Mouse (Mus musculus) neural tube, embryonic 14.5 days (tissue): ENCODE results near the gene Tmc8. TPM values are rescaled to one million over a fixed set of nuclear protein-coding genes. Genes with fewer than 3 reads are reported as not detected.

ENCODE experiments used
- ATAC-seq: fragments of 200-750 bp; cut with Nextera tagmentation; 2 replicates; pipeline ENCODE4 v1.8.0; 2017; ENCODE audit warnings: low read depth, mild to moderate bottlenecking, moderate TSS enrichment, moderate library complexity
- H3K27ac ChIP-seq: fragments of 300-500 bp; sonication (generic); 2 replicates; pipeline ENCODE4 v1.5.1; 2014; ENCODE audit warnings: low read depth, mild to moderate bottlenecking, control low read depth, low read length, moderate library complexity, mixed read lengths
- H3K27me3 ChIP-seq: fragments of 300-500 bp; sonication (generic); 2 replicates; pipeline ENCODE4 v1.6.1; 2014; ENCODE audit warnings: low read length; ENCODE audit not compliant: control insufficient read depth, insufficient read depth
- H3K36me3 ChIP-seq: fragments of 300-500 bp; sonication (generic); 2 replicates; pipeline ENCODE4 v1.6.1; 2014; ENCODE audit warnings: low read length, mixed read lengths; ENCODE audit not compliant: control insufficient read depth, insufficient read depth
- H3K4me1 ChIP-seq: fragments of 300-500 bp; sonication (generic); 2 replicates; pipeline ENCODE4 v1.6.1; 2014; ENCODE audit warnings: low read length; ENCODE audit not compliant: control insufficient read depth, insufficient read depth
- H3K4me2 ChIP-seq: fragments of 300-500 bp; sonication (generic); 2 replicates; pipeline ENCODE4 v1.6.1; 2014; ENCODE audit warnings: mild to moderate bottlenecking, low read depth, low read length, control low read depth
- H3K4me3 ChIP-seq: fragments of 300-500 bp; sonication (generic); 2 replicates; pipeline ENCODE4 v1.5.1; 2014; ENCODE audit warnings: low read depth, low read length, control low read depth, mixed read lengths
- H3K9ac ChIP-seq: fragments of 300-500 bp; sonication (generic); replicated peaks from 2 replicates; pipeline ENCODE4 v1.6.1; 2014; ENCODE audit warnings: low read depth, mild to moderate bottlenecking, control low read depth, low read length, mixed read lengths
- H3K9me3 ChIP-seq: fragments of 300-500 bp; sonication (generic); 2 replicates; pipeline ENCODE4 v1.6.1; 2016; ENCODE audit warnings: low read length; ENCODE audit not compliant: control insufficient read depth
- WGBS: fragments of 180-500 bp; shearing (Covaris S2); extraction: QIAGEN DNeasy Blood & Tissue Kit; methylation state at CpG from one replicate; pipeline ENCODE4 v1.1.7; 2014; 5-methylcytosine and 5-hydroxymethylcytosine counted together
- polyA plus RNA-seq: library from polyadenylated mRNA; unstranded; fragments of >200 nt; fragmentation: Nextera tagmentation; extraction: Ambion mirVana; gene quantifications from 2 replicates; pipeline ENCODE4 v1.2.1, GENCODE M21; 2014

Gene Tmc8
- polyA plus RNA-seq, 1 experiment from 2014 or later = 0.64 TPM

GRCm38 (mm10) chr11:117751544-117751943, 30.3 kb upstream of the Tmc8 start:
- Histone ChIP-seq H3K27me3 (no peaks in the 10 kb centered on the region), H3K9me3 (no peaks in the 10 kb centered on the region), H3K4me1 (no peaks in the 10 kb centered on the region), H3K27ac (no peak overlapping the region), H3K4me3 (no peak overlapping the region), H3K4me2 (no peak overlapping the region), H3K9ac (no peak overlapping the region), H3K36me3 (peaks cover 83% of the 10 kb centered on the region)
- WGBS = 89% methylated on average over 6 of the region's 6 CpGs
- no peak for ATAC-seq

- Histone ChIP-seq H3K9ac (no peak overlapping the region), H3K36me3 (peaks cover 81% of the 10 kb centered on the region), H3K9me3 (no peaks in the 10 kb centered on the region), H3K4me2 (no peak overlapping the region), H3K4me1 (no peaks in the 10 kb centered on the region), H3K27ac (no peak overlapping the region), H3K27me3 (no peaks in the 10 kb centered on the region), H3K4me3 (no peak overlapping the region)
- ATAC-seq = no peak
- 97% methylated on average over 7 of the region's 7 CpGs for WGBS
Observed at GRCm38 (mm10) chr11:117755891-117756290, 26.0 kb upstream of the Tmc8 start.

DNA sequence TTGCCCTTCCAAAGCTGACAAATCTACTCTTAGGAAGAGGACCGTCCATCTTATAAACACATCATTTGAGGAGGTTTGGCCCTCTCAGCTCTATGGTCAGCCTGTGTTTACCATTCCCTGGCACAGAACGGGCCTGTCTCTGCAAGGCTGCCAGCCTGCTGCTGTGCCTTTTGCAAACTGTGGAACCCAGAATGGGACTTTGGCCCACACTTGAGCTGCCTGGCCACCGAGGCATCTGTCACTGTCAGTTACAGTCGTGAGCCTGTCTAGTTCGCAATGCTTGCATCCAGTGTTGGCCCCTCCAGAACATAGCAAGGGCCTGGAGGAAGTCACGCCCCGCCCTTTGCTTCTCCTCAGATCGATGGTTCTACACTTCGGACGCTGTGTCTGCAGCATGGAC, 22.6 kb upstream of the Tmc8 start:
- Histone ChIP-seq H3K27me3 (no peaks in the 10 kb centered on the region), H3K9ac (no peak overlapping the region), H3K4me2 (no peak overlapping the region), H3K27ac (no peak overlapping the region), H3K36me3 (peaks cover 77% of the 10 kb centered on the region), H3K9me3 (no peaks in the 10 kb centered on the region), H3K4me3 (no peak overlapping the region), H3K4me1 (no peaks in the 10 kb centered on the region)
- WGBS = 91% methylated on average over 10 of the region's 10 CpGs
- no peak for ATAC-seq

DNA sequence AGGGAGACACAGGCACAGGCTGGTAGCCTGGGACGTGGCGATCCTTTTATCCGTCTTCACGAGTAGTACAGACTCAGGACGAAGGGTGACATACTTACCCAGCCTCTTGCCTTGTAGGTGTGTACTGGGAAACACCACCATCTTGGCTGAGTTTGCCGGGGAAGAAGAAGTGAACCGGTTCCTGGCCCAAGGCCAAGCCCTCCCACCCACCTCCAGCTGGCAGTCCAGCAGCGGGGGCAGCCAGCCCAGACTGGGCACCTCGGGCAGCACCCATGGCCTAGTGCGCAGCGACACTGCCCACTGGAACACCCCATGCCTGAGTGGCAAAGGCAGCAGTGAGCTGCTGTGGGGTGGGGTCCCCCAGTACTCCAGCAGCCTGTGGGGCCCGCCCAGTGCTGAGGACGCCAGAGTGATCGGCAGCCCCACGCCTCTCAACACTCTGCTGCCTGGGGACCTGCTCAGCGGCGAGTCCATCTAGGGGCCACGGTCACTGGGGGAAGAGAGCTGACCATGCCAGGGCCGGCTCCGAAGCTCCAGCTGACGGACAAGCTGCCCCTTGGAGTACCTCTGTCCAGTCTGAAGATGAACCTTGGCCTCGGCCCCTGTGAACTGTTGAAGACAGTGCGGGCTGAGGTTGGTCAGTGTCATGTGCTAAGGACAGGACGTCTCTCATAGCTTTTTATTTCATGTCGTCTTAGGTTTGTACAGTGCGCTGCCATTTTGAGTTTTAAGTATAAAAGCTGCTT, 21.3 kb upstream of the Tmc8 start:
- Histone ChIP-seq H3K4me1 (no peaks in the 10 kb centered on the region), H3K4me2 (no peak overlapping the region), H3K4me3 (no peak overlapping the region), H3K9me3 (no peaks in the 10 kb centered on the region), H3K27ac (no peak overlapping the region), H3K27me3 (no peaks in the 10 kb centered on the region), H3K36me3 (peaks cover 73% of the 10 kb centered on the region), H3K9ac (no peak overlapping the region)
- 90% methylated on average over 26 of the region's 26 CpGs for WGBS
- ATAC-seq = no peak

DNA sequence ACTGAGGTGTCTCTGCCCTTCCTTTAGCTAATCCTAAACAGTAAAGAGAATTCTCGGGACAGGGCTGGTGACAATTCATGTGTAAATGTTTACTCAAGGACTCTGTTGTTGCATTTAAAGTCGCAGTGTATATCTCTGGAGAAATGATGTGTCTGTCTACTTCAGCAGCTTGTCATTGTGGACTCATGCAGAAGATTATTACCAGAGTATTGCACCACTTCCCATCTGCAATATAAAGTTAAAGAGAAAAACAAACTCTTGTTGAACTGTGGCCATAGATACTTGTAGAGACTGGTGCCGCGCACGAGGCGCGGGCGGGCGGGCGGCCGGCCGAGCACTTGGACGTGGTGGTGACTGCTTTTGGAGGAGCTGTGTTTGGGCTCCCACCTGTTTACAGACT, 20.1 kb upstream of the Tmc8 start:
- Histone ChIP-seq H3K9ac (no peak overlapping the region), H3K4me3 (no peak overlapping the region), H3K9me3 (no peaks in the 10 kb centered on the region), H3K27me3 (no peaks in the 10 kb centered on the region), H3K27ac (no peak overlapping the region), H3K36me3 (peaks cover 64% of the 10 kb centered on the region), H3K4me1 (no peaks in the 10 kb centered on the region), H3K4me2 (no peak overlapping the region)
- 92% methylated on average over 13 of the region's 13 CpGs for WGBS
- ATAC-seq = no peak

DNA sequence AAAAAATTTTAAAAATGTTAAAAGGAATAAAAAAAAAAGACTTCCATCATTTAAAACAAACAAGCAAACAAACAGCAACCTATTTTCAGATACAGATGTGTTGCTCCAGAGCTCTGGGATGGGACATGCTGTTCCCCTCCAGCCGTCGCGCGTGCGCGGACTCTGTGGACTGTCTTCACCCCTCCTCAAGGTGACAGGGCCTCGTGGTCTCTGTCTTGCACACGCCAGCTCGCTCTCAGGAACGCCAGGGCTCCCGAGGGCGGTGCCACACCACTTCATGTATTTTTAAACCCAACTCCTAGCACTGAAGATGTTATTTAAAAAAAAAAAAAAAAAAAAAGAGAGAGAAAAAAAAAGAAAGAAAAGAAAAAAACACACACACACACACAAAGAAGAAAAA, 19.6 kb upstream of the Tmc8 start:
- H3K4me2 ChIP-seq = no peak overlapping the region
- WGBS = 94% methylated on average over 12 of the region's 12 CpGs
- no peak overlapping the region for H3K27ac ChIP-seq
- no peaks in the 10 kb centered on the region for H3K27me3 ChIP-seq
- H3K4me1 ChIP-seq = no peaks in the 10 kb centered on the region
- no peak overlapping the region for H3K9ac ChIP-seq
- peaks cover 59% of the 10 kb centered on the region for H3K36me3 ChIP-seq
- H3K4me3 ChIP-seq = no peak overlapping the region
- no peaks in the 10 kb centered on the region for H3K9me3 ChIP-seq
- ATAC-seq = no peak

- WGBS = 91% methylated on average over 9 of the region's 9 CpGs
- no peak for ATAC-seq
- no peak overlapping the region for H3K27ac ChIP-seq
Observed at GRCm38 (mm10) chr11:117764319-117764718, 17.6 kb upstream of the Tmc8 start.

GRCm38 (mm10) chr11:117765361-117765760, 16.5 kb upstream of the Tmc8 start:
- H3K9me3 ChIP-seq = no peaks in the 10 kb centered on the region
- H3K27me3 ChIP-seq = no peaks in the 10 kb centered on the region
- no peak overlapping the region for H3K9ac ChIP-seq
- 0 out of 2 replicates have a peak, but pooled peaks cover 3% of the 10 kb centered on the region for H3K4me1 ChIP-seq
- H3K27ac ChIP-seq = no peak overlapping the region
- no peak for ATAC-seq
- 91% methylated on average over 5 of the region's 5 CpGs for WGBS
- no peak overlapping the region for H3K4me3 ChIP-seq
- H3K4me2 ChIP-seq = no peak overlapping the region
- peaks cover 31% of the 10 kb centered on the region for H3K36me3 ChIP-seq

More at GRCm38 (mm10) chr11:117764319-117764718, 17.6 kb upstream of the Tmc8 start:
- no peak overlapping the region for H3K4me3 ChIP-seq
- H3K4me2 ChIP-seq = no peak overlapping the region
- H3K36me3 ChIP-seq = peaks cover 41% of the 10 kb centered on the region
- H3K27me3 ChIP-seq = no peaks in the 10 kb centered on the region
- no peak overlapping the region for H3K9ac ChIP-seq
- H3K9me3 ChIP-seq = no peaks in the 10 kb centered on the region
- 0 out of 2 replicates have a peak, but pooled peaks cover under 1% of the 10 kb centered on the region for H3K4me1 ChIP-seq

GRCm38 (mm10) chr11:117766275-117766674, 15.6 kb upstream of the Tmc8 start:
- WGBS = 86% methylated on average over 3 of the region's 3 CpGs
- H3K9me3 ChIP-seq = no peaks in the 10 kb centered on the region
- no peak overlapping the region for H3K9ac ChIP-seq
- no peak overlapping the region for H3K4me3 ChIP-seq
- no peaks in the 10 kb centered on the region for H3K27me3 ChIP-seq
- no peak for ATAC-seq
- peaks cover 22% of the 10 kb centered on the region for H3K36me3 ChIP-seq
- 0 out of 2 replicates have a peak, but pooled peaks cover 3% of the 10 kb centered on the region for H3K4me1 ChIP-seq
- no peak overlapping the region for H3K4me2 ChIP-seq
- H3K27ac ChIP-seq = no peak overlapping the region
